Mouse (Mus musculus): ENCODE data around the gene Gjd2. TPM values are rescaled to one million over a fixed set of nuclear protein-coding genes. Genes with fewer than 3 reads are reported as not detected.

The Gjd2 gene
- polyA plus RNA-seq, 1 experiment from 2014 or later, result not detected

DNA sequence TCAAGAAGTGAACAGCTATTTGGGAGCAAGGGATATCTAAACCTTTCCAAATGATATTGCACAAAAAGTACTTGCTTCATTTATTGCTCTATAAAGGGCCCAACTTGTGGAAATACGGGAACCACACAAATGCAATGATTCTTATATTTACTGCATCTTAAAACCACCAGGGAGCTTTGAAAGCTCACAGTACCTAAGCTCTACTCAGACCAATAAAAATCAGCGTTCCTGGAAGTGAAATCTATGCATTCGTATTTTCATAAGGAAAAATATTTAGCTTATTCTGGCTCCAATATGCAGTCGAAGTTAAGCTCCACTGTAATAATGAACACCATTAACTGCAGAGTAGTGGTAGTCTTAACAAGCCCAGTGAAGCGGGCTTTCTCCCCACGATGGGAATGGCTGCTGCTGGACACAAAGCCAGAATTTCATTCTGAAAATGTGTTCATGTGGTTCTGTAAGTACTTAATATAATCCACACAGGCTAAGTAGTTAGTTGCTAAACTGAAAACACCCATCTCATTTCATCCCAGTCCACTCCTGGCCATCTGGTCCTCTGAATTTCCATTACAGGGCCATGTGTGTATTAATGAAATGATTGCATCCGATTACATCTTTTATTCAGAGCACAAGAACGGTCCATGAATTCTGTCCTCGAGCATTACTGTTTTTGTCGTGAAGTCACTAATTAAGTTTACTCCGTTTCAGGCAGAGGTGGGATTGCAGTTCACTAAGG, 6.2 kb upstream of the Gjd2 start:
- Histone ChIP-seq H3K9me3 (ENCODE audit: control insufficient read depth, low read length) (no peaks in the 10 kb centered on the region), H3K27me3 (ENCODE audit: control insufficient read depth, insufficient read depth, low read length) (peaks cover 27% of the 10 kb centered on the region; the same call in 1 of the 2 replicates), H3K4me2 (replicated peaks; ENCODE audit: low read depth, low read length) (no peak overlapping the region), H3K4me3 (ENCODE audit: low read length) (no peak overlapping the region), H3K27ac (ENCODE audit: low read depth, low read length) (no peak overlapping the region), H3K9ac (ENCODE audit: low read depth, low read length) (no peak overlapping the region), H3K36me3 (ENCODE audit: control insufficient read depth, insufficient read depth, low read length) (no peaks in the 10 kb centered on the region), H3K4me1 (ENCODE audit: control insufficient read depth, insufficient read depth, low read length) (no peaks in the 10 kb centered on the region)
- no peak; the same call in 1 of the 2 replicates for ATAC-seq (ENCODE audit: low FRiP score, low TSS enrichment)
- 87% methylated on average over 11 of the region's 11 CpGs for WGBS

DNA sequence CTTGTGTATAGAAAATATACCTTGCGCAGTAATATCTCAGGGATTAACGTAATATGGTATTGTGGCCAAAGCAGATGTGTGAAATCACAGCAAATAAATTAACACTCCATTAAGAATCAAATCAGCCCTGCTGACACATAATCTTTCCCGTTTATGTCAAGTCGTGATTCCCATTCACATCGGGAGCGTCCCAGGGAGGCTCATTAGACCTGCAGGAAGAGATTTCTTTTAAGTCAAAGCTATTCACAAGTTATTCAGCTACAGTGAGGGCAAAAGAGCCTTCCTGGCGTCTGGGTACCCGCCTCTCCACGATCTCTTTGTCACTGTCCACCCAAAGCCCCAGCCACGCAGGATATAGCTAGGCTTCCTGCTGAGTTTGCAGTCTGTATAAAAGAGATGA, 4.7 kb upstream of the Gjd2 start:
- Histone ChIP-seq H3K4me1 (ENCODE audit: control insufficient read depth, insufficient read depth, low read length) (peaks cover 6% of the 10 kb centered on the region; the same call in 1 of the 2 replicates), H3K36me3 (ENCODE audit: control insufficient read depth, insufficient read depth, low read length) (no peaks in the 10 kb centered on the region), H3K27me3 (ENCODE audit: control insufficient read depth, insufficient read depth, low read length) (peaks cover 42% of the 10 kb centered on the region), H3K9ac (ENCODE audit: low read depth, low read length) (no peak overlapping the region), H3K4me3 (ENCODE audit: low read length) (no peak overlapping the region), H3K4me2 (replicated peaks; ENCODE audit: low read depth, low read length) (no peak overlapping the region), H3K9me3 (ENCODE audit: control insufficient read depth, low read length) (no peaks in the 10 kb centered on the region), H3K27ac (ENCODE audit: low read depth, low read length) (no peak overlapping the region)
- ATAC-seq (ENCODE audit: low FRiP score, low TSS enrichment), result no peak
- WGBS, result 33% methylated on average over 10 of the region's 10 CpGs

DNA sequence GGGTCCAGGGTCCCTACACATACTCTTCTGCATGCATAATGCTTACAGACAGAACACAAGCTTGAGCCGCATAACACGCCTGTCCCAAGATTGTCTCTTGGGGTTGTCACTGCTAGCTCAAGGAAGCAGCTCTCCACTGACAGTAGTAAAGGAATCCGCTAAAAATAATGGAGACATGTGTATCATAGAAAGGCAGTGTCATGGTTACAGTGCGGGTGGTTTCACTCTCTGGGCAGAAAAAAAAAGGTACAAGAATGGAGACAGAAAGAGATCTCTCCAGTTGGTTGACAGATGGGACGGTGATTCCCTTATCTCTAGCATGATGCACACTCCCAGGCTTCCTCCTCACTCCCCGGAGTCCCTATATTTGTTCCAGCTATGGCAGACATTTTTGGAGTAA, 1.4 kb upstream of the Gjd2 start:
- Histone ChIP-seq H3K4me2 (replicated peaks; ENCODE audit: low read depth, low read length) (no peak overlapping the region), H3K9ac (ENCODE audit: low read depth, low read length) (no peak overlapping the region), H3K27ac (ENCODE audit: low read depth, low read length) (no peak overlapping the region), H3K9me3 (ENCODE audit: control insufficient read depth, low read length) (no peaks in the 10 kb centered on the region), H3K4me1 (ENCODE audit: control insufficient read depth, insufficient read depth, low read length) (peaks cover 6% of the 10 kb centered on the region; the same call in 1 of the 2 replicates), H3K36me3 (ENCODE audit: control insufficient read depth, insufficient read depth, low read length) (no peaks in the 10 kb centered on the region), H3K27me3 (ENCODE audit: control insufficient read depth, insufficient read depth, low read length) (peaks cover 54% of the 10 kb centered on the region), H3K4me3 (ENCODE audit: low read length) (no peak overlapping the region)
- ATAC-seq (ENCODE audit: low FRiP score, low TSS enrichment), result no peak
- WGBS, result 82% methylated on average over 6 of the region's 6 CpGs

DNA sequence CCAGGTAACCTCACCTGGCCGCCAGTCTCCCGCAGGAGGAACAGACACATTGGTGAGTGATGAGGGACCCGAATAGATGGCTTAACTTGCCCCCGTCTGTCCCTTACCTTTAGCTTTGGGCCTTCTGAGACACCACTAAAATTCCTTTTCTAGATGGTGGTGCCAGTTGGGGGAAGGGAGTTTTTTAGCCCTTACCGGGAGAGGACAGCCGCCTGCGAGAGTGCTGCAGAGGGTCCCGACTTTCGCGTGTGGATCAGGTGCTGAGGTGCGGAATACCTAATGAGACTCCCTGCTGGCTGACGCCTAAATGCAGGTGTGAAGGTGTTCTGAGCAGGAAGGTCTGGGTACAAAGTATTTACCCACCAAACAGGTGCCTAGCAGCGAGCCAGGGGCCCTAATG, 427 bp upstream of the Gjd2 start:
- Histone ChIP-seq H3K9me3 (ENCODE audit: control insufficient read depth, low read length) (no peaks in the 10 kb centered on the region), H3K27ac (ENCODE audit: low read depth, low read length) (no peak overlapping the region), H3K27me3 (ENCODE audit: control insufficient read depth, insufficient read depth, low read length) (peaks cover 53% of the 10 kb centered on the region), H3K4me2 (replicated peaks; ENCODE audit: low read depth, low read length) (peak overlapping the region; percentile 74), H3K4me1 (ENCODE audit: control insufficient read depth, insufficient read depth, low read length) (peaks cover 6% of the 10 kb centered on the region; the same call in 1 of the 2 replicates), H3K9ac (ENCODE audit: low read depth, low read length) (peak overlapping the region; percentile 28; the same call in 1 of the 2 replicates), H3K36me3 (ENCODE audit: control insufficient read depth, insufficient read depth, low read length) (no peaks in the 10 kb centered on the region), H3K4me3 (ENCODE audit: low read length) (peak overlapping the region; percentile 39)
- WGBS, result 3% methylated on average over 13 of the region's 13 CpGs
- no peak for ATAC-seq (ENCODE audit: low FRiP score, low TSS enrichment)

DNA sequence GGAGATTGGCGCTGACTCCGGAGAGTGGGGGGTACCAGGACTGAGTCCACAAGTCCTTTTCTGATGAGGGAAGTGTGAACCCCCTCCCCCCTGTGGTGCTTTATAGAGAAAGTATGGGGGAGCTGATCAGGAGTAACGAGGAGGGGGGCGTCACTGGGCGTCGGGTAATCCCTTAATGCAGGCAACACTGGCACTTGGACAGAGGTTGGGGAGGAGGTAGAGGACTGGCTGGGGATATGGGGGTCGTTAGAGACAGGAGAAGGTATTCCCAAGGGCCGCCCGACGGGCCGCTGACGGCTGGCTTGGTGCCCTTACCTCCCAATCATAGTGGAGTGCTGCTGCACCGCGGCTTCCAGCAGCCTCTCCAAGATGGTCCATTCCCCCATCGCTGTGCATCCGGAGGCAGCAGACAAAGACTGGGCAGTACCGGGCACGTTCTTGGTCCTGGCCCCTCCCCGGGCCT, 639 bp downstream of the Gjd2 start:
- H3K27me3 ChIP-seq (ENCODE audit: control insufficient read depth, insufficient read depth, low read length), result peaks cover 47% of the 10 kb centered on the region
- no peaks in the 10 kb centered on the region for H3K36me3 ChIP-seq (ENCODE audit: control insufficient read depth, insufficient read depth, low read length)
- H3K4me3 ChIP-seq (ENCODE audit: low read length), result peak overlapping the region; percentile 39
- H3K4me1 ChIP-seq (ENCODE audit: control insufficient read depth, insufficient read depth, low read length), result peaks cover 6% of the 10 kb centered on the region; the same call in 1 of the 2 replicates
- no peaks in the 10 kb centered on the region for H3K9me3 ChIP-seq (ENCODE audit: control insufficient read depth, low read length)
- 3% methylated on average over 19 of the region's 19 CpGs for WGBS
- no peak overlapping the region for H3K9ac ChIP-seq (ENCODE audit: low read depth, low read length)
- peak; percentile 37; the same call in 1 of the 2 replicates for ATAC-seq (ENCODE audit: low FRiP score, low TSS enrichment)
- peak overlapping the region; percentile 74; the same call in 1 of the 2 replicates for H3K4me2 ChIP-seq (replicated peaks; ENCODE audit: low read depth, low read length)
- no peak overlapping the region for H3K27ac ChIP-seq (ENCODE audit: low read depth, low read length)

DNA sequence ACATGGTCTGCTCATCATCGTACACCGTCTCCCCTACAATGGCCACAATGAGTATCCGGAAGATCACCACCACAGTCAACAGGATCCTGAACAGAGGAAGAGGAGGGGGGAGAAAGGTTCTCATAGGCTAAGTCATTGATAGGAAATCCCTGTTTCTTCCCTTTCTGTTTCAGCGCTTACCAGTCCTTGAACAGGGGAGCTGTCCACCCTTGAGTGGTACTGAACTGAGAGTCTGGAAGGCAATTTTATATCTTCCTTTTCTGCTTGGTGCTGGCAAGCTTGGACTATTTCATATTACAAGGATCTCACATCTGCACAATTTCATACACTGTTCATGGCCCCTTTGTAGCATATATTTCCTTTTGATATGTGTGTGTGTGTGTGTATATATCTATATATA, 1.6 kb downstream of the Gjd2 start:
- Histone ChIP-seq H3K9me3 (ENCODE audit: control insufficient read depth, low read length) (no peaks in the 10 kb centered on the region), H3K4me2 (replicated peaks; ENCODE audit: low read depth, low read length) (no peak overlapping the region), H3K9ac (ENCODE audit: low read depth, low read length) (no peak overlapping the region), H3K27ac (ENCODE audit: low read depth, low read length) (no peak overlapping the region), H3K4me1 (ENCODE audit: control insufficient read depth, insufficient read depth, low read length) (peaks cover 6% of the 10 kb centered on the region; the same call in 1 of the 2 replicates), H3K36me3 (ENCODE audit: control insufficient read depth, insufficient read depth, low read length) (no peaks in the 10 kb centered on the region), H3K4me3 (ENCODE audit: low read length) (no peak overlapping the region), H3K27me3 (ENCODE audit: control insufficient read depth, insufficient read depth, low read length) (peaks cover 42% of the 10 kb centered on the region)
- ATAC-seq (ENCODE audit: low FRiP score, low TSS enrichment), result peak; percentile 60; the same call in 1 of the 2 replicates
- WGBS, result 48% methylated on average over 4 of the region's 4 CpGs

DNA sequence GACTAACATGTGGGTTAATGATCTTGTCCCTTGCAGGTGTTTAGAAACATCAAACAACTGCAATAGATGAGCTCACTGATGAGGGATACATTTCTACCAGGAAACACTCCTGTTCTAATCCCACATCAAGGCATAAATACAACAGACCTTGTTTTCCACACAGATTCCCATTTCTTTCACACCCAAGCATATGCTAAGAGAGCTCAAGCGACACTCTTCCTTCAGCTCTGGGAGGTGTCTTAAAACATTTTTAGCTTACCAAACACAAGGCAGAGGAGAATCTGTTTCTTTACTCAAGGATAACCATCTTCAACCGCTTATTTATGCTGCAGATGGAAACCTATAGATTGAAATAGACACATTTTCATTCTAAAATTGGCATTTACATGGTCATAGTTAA, 5.1 kb downstream of the Gjd2 start:
- H3K27ac ChIP-seq (ENCODE audit: low read depth, low read length), result no peak overlapping the region
- H3K27me3 ChIP-seq (ENCODE audit: control insufficient read depth, insufficient read depth, low read length), result peaks cover 14% of the 10 kb centered on the region
- H3K9me3 ChIP-seq (ENCODE audit: control insufficient read depth, low read length), result no peaks in the 10 kb centered on the region
- ATAC-seq (ENCODE audit: low FRiP score, low TSS enrichment), result no peak
- H3K9ac ChIP-seq (ENCODE audit: low read depth, low read length), result no peak overlapping the region
- no peaks in the 10 kb centered on the region for H3K4me1 ChIP-seq (ENCODE audit: control insufficient read depth, insufficient read depth, low read length)
- no peak overlapping the region for H3K4me2 ChIP-seq (replicated peaks; ENCODE audit: low read depth, low read length)
- WGBS, result 75% methylated on average over 2 of the region's 2 CpGs
- no peak overlapping the region for H3K4me3 ChIP-seq (ENCODE audit: low read length)
- no peaks in the 10 kb centered on the region for H3K36me3 ChIP-seq (ENCODE audit: control insufficient read depth, insufficient read depth, low read length)

DNA sequence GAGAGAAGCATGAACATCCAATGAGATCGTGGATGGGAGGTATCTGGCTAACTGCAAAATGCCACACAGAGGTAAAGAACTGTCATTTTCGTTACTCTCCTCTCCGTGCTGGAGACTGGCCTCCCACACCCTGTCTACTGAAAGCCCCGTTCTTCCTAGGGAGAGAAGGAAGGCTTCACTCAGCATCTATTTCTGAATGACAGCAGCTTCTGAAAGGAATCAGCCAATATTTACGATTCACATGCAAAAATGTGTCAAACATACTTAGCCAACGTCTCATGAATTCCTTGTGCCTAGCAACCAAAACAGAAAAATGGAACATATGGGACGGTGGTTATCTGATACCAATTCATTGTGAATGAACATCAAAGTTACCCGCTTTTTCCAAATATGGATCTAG, 15.9 kb downstream of the Gjd2 start:
- Histone ChIP-seq H3K4me2 (replicated peaks; ENCODE audit: low read depth, low read length) (no peak overlapping the region), H3K27ac (ENCODE audit: low read depth, low read length) (no peak overlapping the region), H3K4me3 (ENCODE audit: low read length) (no peak overlapping the region), H3K27me3 (ENCODE audit: control insufficient read depth, insufficient read depth, low read length) (no peaks in the 10 kb centered on the region), H3K4me1 (ENCODE audit: control insufficient read depth, insufficient read depth, low read length) (no peaks in the 10 kb centered on the region), H3K36me3 (ENCODE audit: control insufficient read depth, insufficient read depth, low read length) (no peaks in the 10 kb centered on the region), H3K9ac (ENCODE audit: low read depth, low read length) (no peak overlapping the region), H3K9me3 (ENCODE audit: control insufficient read depth, low read length) (no peaks in the 10 kb centered on the region)
- no peak for ATAC-seq (ENCODE audit: low FRiP score, low TSS enrichment)
- 71% methylated on average over 8 of the region's 8 CpGs for WGBS

DNA sequence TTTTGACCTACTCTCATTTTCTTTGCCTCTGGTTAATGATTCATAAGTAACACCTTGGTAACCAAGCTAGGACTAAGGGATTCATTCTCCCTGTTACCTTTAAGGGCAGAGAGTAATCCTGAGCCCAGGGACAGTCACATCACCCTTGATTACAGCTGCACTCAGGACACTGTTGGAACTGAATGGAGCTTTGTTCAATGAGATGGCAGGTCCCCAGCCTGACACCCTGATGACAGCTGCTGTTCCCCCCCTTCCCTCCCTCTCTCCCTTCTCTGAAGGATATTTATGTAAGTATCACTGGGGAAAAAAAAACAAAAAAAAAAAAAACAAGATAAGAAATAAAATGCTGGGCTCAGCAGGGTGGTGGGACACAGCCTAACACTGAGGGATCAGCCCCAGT, 16.5 kb downstream of the Gjd2 start:
- no peak overlapping the region for H3K4me3 ChIP-seq (ENCODE audit: low read length)
- no peak overlapping the region for H3K9ac ChIP-seq (ENCODE audit: low read depth, low read length)
- no peaks in the 10 kb centered on the region for H3K9me3 ChIP-seq (ENCODE audit: control insufficient read depth, low read length)
- no peak overlapping the region for H3K27ac ChIP-seq (ENCODE audit: low read depth, low read length)
- H3K4me2 ChIP-seq (replicated peaks; ENCODE audit: low read depth, low read length), result no peak overlapping the region
- no peak for ATAC-seq (ENCODE audit: low FRiP score, low TSS enrichment)
- no peaks in the 10 kb centered on the region for H3K27me3 ChIP-seq (ENCODE audit: control insufficient read depth, insufficient read depth, low read length)
- no peaks in the 10 kb centered on the region for H3K4me1 ChIP-seq (ENCODE audit: control insufficient read depth, insufficient read depth, low read length)
- H3K36me3 ChIP-seq (ENCODE audit: control insufficient read depth, insufficient read depth, low read length), result no peaks in the 10 kb centered on the region

All from kidney, embryonic 14.5 days (tissue).